Mouse (Mus musculus): ENCODE results near the gene Adgrf1.

DNA sequence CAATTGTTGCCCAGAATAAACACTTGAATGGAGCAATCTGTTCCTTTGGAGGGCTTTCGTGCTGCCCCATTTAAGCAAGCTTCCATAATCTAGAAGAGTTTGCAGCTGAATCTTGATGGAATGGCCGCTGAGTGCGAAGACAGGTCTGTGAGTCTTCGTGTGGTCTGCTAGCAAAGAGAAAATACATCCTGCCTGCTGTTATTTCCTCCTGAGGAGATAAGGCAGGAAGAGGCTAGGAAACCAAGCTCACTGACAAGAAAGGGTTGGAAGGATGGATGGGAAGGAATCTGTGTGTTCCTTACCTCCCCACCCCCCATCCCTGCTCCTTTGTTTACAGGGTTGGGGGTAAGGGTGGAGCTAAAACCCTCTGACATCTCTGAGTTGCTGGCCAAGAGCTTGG, 103.9 kb downstream of the Adgrf1 start:
- TF ChIP-seq REST (IDR thresholded peaks at IDR 0.05; ENCODE audit: insufficient read depth, insufficient read length) (no peak), POLR2A (IDR thresholded peaks at IDR 0.05; ENCODE audit: insufficient read length, low read depth) (no peak), E2F4 (IDR thresholded peaks at IDR 0.05; ENCODE audit: insufficient read depth) (no peak), TCF12 (IDR thresholded peaks at IDR 0.05; ENCODE audit: insufficient read depth, poor library complexity, severe bottlenecking) (no peak), CEBPB (IDR thresholded peaks at IDR 0.05; ENCODE audit: insufficient read depth, poor library complexity, severe bottlenecking) (no peak), USF1 (IDR thresholded peaks at IDR 0.05; ENCODE audit: low read depth) (no peak), POLR2AphosphoS2 (IDR thresholded peaks at IDR 0.05; ENCODE audit: insufficient read length, low read depth) (no peak), MAX (IDR thresholded peaks at IDR 0.05; ENCODE audit: low read depth) (no peak), MYOD1 (IDR thresholded peaks at IDR 0.05; ENCODE audit: control insufficient read depth in 1 of 3, insufficient read length in 2 of 3, low read depth in 2 of 3) (no peak), SRF (IDR thresholded peaks at IDR 0.05; ENCODE audit: control insufficient read depth, insufficient read length, low read depth) (no peak), TCF3 (IDR thresholded peaks at IDR 0.05; ENCODE audit: insufficient read length, low read depth) (no peak), MYOG (IDR thresholded peaks at IDR 0.05; ENCODE audit: control insufficient read depth in 1 of 3, insufficient read depth in 1 of 3, insufficient read length in 2 of 3, low read depth in 2 of 3) (no peak)

Measured in myocyte (in vitro differentiated cells).